Mouse (Mus musculus) liver, embryonic 12.5 days (tissue): ENCODE measurements at regions not wholly inside any gene's neighbourhood (a gene's known extent, or its start where the extent isn't known, plus 50 kb on each side); places are given as distances from the start of the nearest gene placed in this dataset.

Source experiments
- ATAC-seq: fragments of 200-750 bp; cut with Nextera tagmentation; 2 replicates; pipeline ENCODE4 v1.8.0; 2017; ENCODE audit warnings: moderate number of reproducible peaks, mild to moderate bottlenecking, moderate library complexity
- H3K27ac ChIP-seq: fragments of 300-500 bp; sonication (generic); 2 replicates; pipeline ENCODE4 v1.5.1; 2016; ENCODE audit warnings: mild to moderate bottlenecking
- H3K27me3 ChIP-seq: fragments of 300-500 bp; sonication (generic); replicated peaks from 2 replicates; pipeline ENCODE4 v1.6.1; 2016; ENCODE audit warnings: mild to moderate bottlenecking, moderate library complexity
- H3K36me3 ChIP-seq: fragments of 300-500 bp; sonication (generic); 2 replicates; pipeline ENCODE4 v1.6.1; 2016; ENCODE audit warnings: mild to moderate bottlenecking, moderate library complexity
- H3K4me1 ChIP-seq: fragments of 300-500 bp; sonication (generic); 2 replicates; pipeline ENCODE4 v1.6.1; 2016
- H3K4me2 ChIP-seq: fragments of 300-500 bp; sonication (generic); 2 replicates; pipeline ENCODE4 v1.6.1; 2016; ENCODE audit warnings: mild to moderate bottlenecking, moderate library complexity
- H3K4me3 ChIP-seq: fragments of 300-500 bp; sonication (generic); 2 replicates; pipeline ENCODE4 v1.5.1; 2016; ENCODE audit warnings: mild to moderate bottlenecking, moderate library complexity
- H3K9ac ChIP-seq: fragments of 300-500 bp; sonication (generic); 2 replicates; pipeline ENCODE4 v1.6.1; 2016; ENCODE audit warnings: mild to moderate bottlenecking, moderate library complexity
- H3K9me3 ChIP-seq: fragments of 300-500 bp; sonication (generic); replicated peaks from 2 replicates; pipeline ENCODE4 v1.6.1; 2016; ENCODE audit warnings: mild to moderate bottlenecking, moderate library complexity
- WGBS: fragments of 180-500 bp; shearing (Covaris S2); methylation state at CpG from one replicate; pipeline ENCODE4 v1.1.7; 2016; ENCODE audit not compliant: insufficient replicate concordance; 5-methylcytosine and 5-hydroxymethylcytosine counted together

- 55% methylated on average over 8 of the region's 8 CpGs for WGBS
- ATAC-seq = no peak
Observed at GRCm38 (mm10) chr6:111621684-111622480, 651.7 kb upstream of the Lmcd1 start.

GRCm38 (mm10) chr6:111622481-111623139 is 650.9 kb upstream of the Lmcd1 start:
- Histone ChIP-seq H3K36me3 (no peaks in the 10 kb centered on the region), H3K4me2 (no peak overlapping the region), H3K9ac (no peak overlapping the region), H3K4me3 (no peak overlapping the region), H3K9me3 (no peaks in the 10 kb centered on the region), H3K27me3 (no peaks in the 10 kb centered on the region), H3K27ac (no peak overlapping the region), H3K4me1 (no peaks in the 10 kb centered on the region)
- 66% methylated on average over 7 of the region's 7 CpGs for WGBS
- no peak for ATAC-seq

More at GRCm38 (mm10) chr6:111621684-111622480, 651.7 kb upstream of the Lmcd1 start:
- Histone ChIP-seq H3K27me3 (no peaks in the 10 kb centered on the region), H3K4me1 (no peaks in the 10 kb centered on the region), H3K27ac (no peak overlapping the region), H3K36me3 (no peaks in the 10 kb centered on the region), H3K4me2 (no peak overlapping the region), H3K4me3 (no peak overlapping the region), H3K9ac (no peak overlapping the region), H3K9me3 (no peaks in the 10 kb centered on the region)

GRCm38 (mm10) chr6:111623140-111623497 is 650.4 kb upstream of the Lmcd1 start:
- ATAC-seq = no peak
- Histone ChIP-seq H3K27me3 (no peaks in the 10 kb centered on the region), H3K9ac (no peak overlapping the region), H3K27ac (no peak overlapping the region), H3K4me3 (no peak overlapping the region), H3K4me2 (no peak overlapping the region), H3K9me3 (no peaks in the 10 kb centered on the region), H3K36me3 (no peaks in the 10 kb centered on the region), H3K4me1 (no peaks in the 10 kb centered on the region)
- WGBS = 75% methylated on average over 4 of the region's 4 CpGs

- Histone ChIP-seq H3K27me3 (no peaks in the 10 kb centered on the region), H3K9ac (no peak overlapping the region), H3K27ac (no peak overlapping the region), H3K4me2 (no peak overlapping the region), H3K36me3 (no peaks in the 10 kb centered on the region), H3K4me1 (no peaks in the 10 kb centered on the region), H3K4me3 (no peak overlapping the region), H3K9me3 (no peaks in the 10 kb centered on the region)
- no peak for ATAC-seq
Observed at GRCm38 (mm10) chr6:111625501-111625900, 648.1 kb upstream of the Lmcd1 start.

GRCm38 (mm10) chr6:111652736-111653135 is 620.8 kb upstream of the Lmcd1 start:
- no peaks in the 10 kb centered on the region for H3K9me3 ChIP-seq
- H3K36me3 ChIP-seq = no peaks in the 10 kb centered on the region
- H3K4me3 ChIP-seq = no peak overlapping the region
- no peaks in the 10 kb centered on the region for H3K27me3 ChIP-seq
- WGBS = 75% methylated on average over 3 of the region's 3 CpGs
- H3K9ac ChIP-seq = no peak overlapping the region
- H3K4me1 ChIP-seq = no peaks in the 10 kb centered on the region
- no peak overlapping the region for H3K27ac ChIP-seq
- H3K4me2 ChIP-seq = no peak overlapping the region
- ATAC-seq = no peak

- no peaks in the 10 kb centered on the region for H3K4me1 ChIP-seq
- H3K4me2 ChIP-seq = no peak overlapping the region
- no peak for ATAC-seq
- H3K9me3 ChIP-seq = no peaks in the 10 kb centered on the region
- 43% methylated on average over 2 of the region's 2 CpGs for WGBS
- no peak overlapping the region for H3K9ac ChIP-seq
- H3K27me3 ChIP-seq = no peaks in the 10 kb centered on the region
- H3K36me3 ChIP-seq = no peaks in the 10 kb centered on the region
- no peak overlapping the region for H3K4me3 ChIP-seq
- H3K27ac ChIP-seq = no peak overlapping the region
Observed at GRCm38 (mm10) chr6:111659957-111660356, 613.6 kb upstream of the Lmcd1 start.

- no peak for ATAC-seq
- Histone ChIP-seq H3K27me3 (no peaks in the 10 kb centered on the region), H3K4me1 (no peaks in the 10 kb centered on the region), H3K36me3 (no peaks in the 10 kb centered on the region), H3K9ac (no peak overlapping the region), H3K4me3 (no peak overlapping the region), H3K4me2 (no peak overlapping the region), H3K27ac (no peak overlapping the region), H3K9me3 (no peaks in the 10 kb centered on the region)
Observed at GRCm38 (mm10) chr6:111664603-111665002, 609.0 kb upstream of the Lmcd1 start.

- Histone ChIP-seq H3K4me3 (no peak overlapping the region), H3K4me2 (no peak overlapping the region), H3K27me3 (no peaks in the 10 kb centered on the region), H3K27ac (no peak overlapping the region), H3K4me1 (no peaks in the 10 kb centered on the region), H3K36me3 (no peaks in the 10 kb centered on the region), H3K9ac (no peak overlapping the region), H3K9me3 (no peaks in the 10 kb centered on the region)
- 56% methylated on average over 2 of the region's 2 CpGs for WGBS
- no peak for ATAC-seq
Observed at GRCm38 (mm10) chr6:111684911-111685310, 588.6 kb upstream of the Lmcd1 start.

GRCm38 (mm10) chr6:111702864-111703263 is 570.7 kb upstream of the Lmcd1 start:
- Histone ChIP-seq H3K9ac (no peak overlapping the region), H3K27ac (no peak overlapping the region), H3K4me3 (no peak overlapping the region), H3K4me1 (no peaks in the 10 kb centered on the region), H3K27me3 (no peaks in the 10 kb centered on the region), H3K4me2 (no peak overlapping the region), H3K9me3 (no peaks in the 10 kb centered on the region), H3K36me3 (no peaks in the 10 kb centered on the region)
- no peak for ATAC-seq
- WGBS = 68% methylated on average over 1 of the region's 1 CpGs

- no peaks in the 10 kb centered on the region for H3K27me3 ChIP-seq
- H3K4me2 ChIP-seq = no peak overlapping the region
- H3K9ac ChIP-seq = no peak overlapping the region
- no peak for ATAC-seq
- no peaks in the 10 kb centered on the region for H3K4me1 ChIP-seq
- H3K27ac ChIP-seq = no peak overlapping the region
- no peaks in the 10 kb centered on the region for H3K36me3 ChIP-seq
- H3K4me3 ChIP-seq = no peak overlapping the region
- WGBS = 35% methylated on average over 1 of the region's 1 CpGs
- H3K9me3 ChIP-seq = no peaks in the 10 kb centered on the region
Observed at GRCm38 (mm10) chr6:111708277-111708676, 565.3 kb upstream of the Lmcd1 start.

GRCm38 (mm10) chr6:111725969-111726368 is 547.6 kb upstream of the Lmcd1 start:
- no peaks in the 10 kb centered on the region for H3K9me3 ChIP-seq
- H3K4me3 ChIP-seq = no peak overlapping the region
- ATAC-seq = no peak
- H3K4me1 ChIP-seq = no peaks in the 10 kb centered on the region
- H3K27me3 ChIP-seq = no peaks in the 10 kb centered on the region
- H3K9ac ChIP-seq = no peak overlapping the region
- H3K36me3 ChIP-seq = no peaks in the 10 kb centered on the region
- no peak overlapping the region for H3K4me2 ChIP-seq
- H3K27ac ChIP-seq = no peak overlapping the region

GRCm38 (mm10) chr6:111730381-111730780 is 543.2 kb upstream of the Lmcd1 start:
- H3K9me3 ChIP-seq = no peaks in the 10 kb centered on the region
- no peaks in the 10 kb centered on the region for H3K27me3 ChIP-seq
- no peak overlapping the region for H3K4me2 ChIP-seq
- H3K4me3 ChIP-seq = no peak overlapping the region
- ATAC-seq = no peak
- H3K27ac ChIP-seq = no peak overlapping the region
- H3K4me1 ChIP-seq = no peaks in the 10 kb centered on the region
- H3K9ac ChIP-seq = no peak overlapping the region
- no peaks in the 10 kb centered on the region for H3K36me3 ChIP-seq

- H3K4me3 ChIP-seq = no peak overlapping the region
- WGBS = 67% methylated on average over 3 of the region's 3 CpGs
- no peak overlapping the region for H3K27ac ChIP-seq
- no peak overlapping the region for H3K4me2 ChIP-seq
- no peaks in the 10 kb centered on the region for H3K9me3 ChIP-seq
- no peaks in the 10 kb centered on the region for H3K27me3 ChIP-seq
- H3K9ac ChIP-seq = no peak overlapping the region
- no peaks in the 10 kb centered on the region for H3K36me3 ChIP-seq
- H3K4me1 ChIP-seq = no peaks in the 10 kb centered on the region
- ATAC-seq = no peak
Observed at GRCm38 (mm10) chr6:111733926-111734325, 539.6 kb upstream of the Lmcd1 start.
